Mouse (Mus musculus): ENCODE results near the gene Tnk2. TPM values are rescaled to one million over a fixed set of nuclear protein-coding genes. Genes with fewer than 3 reads are reported as not detected.

Gene Tnk2
- total RNA-seq, 2 experiments from 2014 or later = 20.9 to 24.7 TPM

DNA sequence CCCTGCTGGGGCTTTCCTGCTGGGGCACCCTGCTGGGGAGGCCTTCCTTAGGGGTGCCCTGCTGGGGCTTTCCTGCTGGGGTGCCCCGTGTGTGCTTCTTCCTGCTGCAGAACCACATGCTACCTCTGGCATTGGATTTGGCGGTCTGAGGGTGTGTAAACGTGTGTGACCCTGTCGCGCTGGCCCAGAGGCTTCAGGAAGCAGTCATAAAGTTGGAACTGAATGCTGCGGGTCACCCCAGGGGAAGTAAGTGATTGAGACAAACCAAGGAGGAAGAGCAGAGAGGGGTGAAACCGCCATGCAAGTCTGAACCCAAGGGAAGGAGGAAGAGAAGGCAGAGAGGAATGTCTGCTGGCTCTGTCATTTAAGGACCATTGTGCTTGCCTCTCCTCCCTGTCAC, 54.9 kb downstream of the Tnk2 start:
- no peak for DNase-seq (ENCODE audit: low spot score)
- intact Hi-C loops (cut with DNase I) = no loop called here

DNA sequence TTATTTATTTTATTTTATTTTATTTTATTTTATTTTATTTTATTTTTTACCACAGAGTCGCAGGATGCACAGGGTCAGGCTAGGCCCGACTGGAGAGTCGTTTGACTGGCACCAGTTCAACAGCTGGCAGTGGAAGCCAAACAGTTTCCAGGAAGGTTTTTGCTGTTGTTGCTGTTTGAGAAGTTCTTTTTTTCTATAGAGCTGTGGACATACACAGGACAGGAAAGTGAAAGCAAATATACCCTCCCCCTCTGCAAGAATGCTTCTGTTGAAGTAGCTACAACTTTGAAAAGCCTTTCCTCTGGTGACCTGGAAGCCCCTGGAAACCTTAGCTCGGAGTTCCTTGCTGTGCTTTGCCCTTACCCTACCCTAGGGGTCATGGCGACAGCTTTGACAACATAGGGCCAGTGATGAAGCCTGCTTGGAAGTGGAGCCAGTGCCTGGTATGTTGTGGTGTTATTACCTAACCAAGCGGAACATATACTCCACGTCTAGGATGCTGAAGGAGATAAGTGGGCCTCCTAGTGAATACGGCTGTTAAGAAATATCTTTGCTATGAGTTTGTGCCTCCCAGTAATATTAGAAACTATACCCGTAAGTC, 59.7 kb downstream of the Tnk2 start:
- DNase-seq (ENCODE audit: low spot score) = no peak
- intact Hi-C loops (cut with DNase I) = loop anchor here (10.0 kb wide), 1 partner anchor 181 kb away; no protein-coding TSS in a partner anchor

DNA sequence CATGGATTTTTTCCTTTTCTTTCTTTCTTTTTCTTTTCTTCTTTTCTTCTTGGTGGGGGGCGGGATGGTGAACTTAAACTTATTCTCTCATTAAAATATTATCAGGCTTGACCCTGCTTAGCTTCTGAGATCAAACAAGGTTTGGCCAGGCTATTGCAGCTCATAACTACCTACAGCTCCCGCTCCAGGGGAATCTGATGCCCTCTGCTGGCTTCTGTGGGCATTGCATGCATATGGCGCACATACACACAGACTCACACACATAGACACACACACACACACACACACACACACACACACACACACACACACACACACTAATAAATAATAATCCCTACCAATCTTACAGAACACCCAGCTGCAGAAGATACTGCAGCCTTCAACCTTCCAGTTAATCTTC, 61.9 kb downstream of the Tnk2 start:
- intact Hi-C loops (cut with DNase I) = loop anchor here (5.0 to 10.0 kb wide), 2 partner anchors 102 to 179 kb away; no protein-coding TSS in a partner anchor
- no peak for DNase-seq (ENCODE audit: low spot score)

DNA sequence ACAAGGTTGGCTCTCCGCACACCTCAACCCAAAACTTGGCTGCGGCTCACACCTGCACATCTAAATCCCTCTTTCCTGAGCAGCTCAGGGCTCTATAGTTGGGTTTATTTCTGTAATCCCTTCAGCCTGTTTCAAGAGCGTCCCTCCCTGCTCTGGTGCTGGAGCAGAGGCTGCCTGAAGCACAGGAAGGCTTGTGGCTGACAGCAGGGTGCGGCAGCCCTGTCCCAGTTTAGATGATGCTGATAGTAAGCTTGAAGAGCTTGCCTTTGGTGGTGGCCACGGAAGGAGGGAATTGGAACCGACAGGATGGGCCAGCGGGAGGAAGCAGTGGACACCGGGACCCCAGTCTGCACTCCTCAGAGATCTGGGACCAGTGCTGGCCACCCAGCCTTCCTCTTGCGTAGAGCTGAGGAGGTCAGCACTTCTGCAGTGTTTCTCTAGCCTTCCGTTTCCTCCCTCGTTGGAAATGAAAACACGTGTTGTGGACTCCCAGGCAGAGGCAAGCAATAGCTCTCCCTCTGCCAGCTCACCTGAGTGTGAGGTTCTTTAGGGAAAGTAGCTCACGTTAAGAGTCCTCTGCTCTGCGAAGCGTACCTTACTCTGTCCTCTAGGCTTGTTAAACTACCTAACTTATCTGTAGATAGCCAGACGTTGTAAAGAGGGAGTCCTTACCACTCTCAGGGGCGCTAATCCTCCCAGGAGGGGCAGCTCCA, 63.6 kb downstream of the Tnk2 start:
- intact Hi-C loops (cut with DNase I) = loop anchor here (5.0 to 10.0 kb wide), 2 partner anchors 100 to 178 kb away; no protein-coding TSS in a partner anchor
- no peak for DNase-seq (ENCODE audit: low spot score)

DNA sequence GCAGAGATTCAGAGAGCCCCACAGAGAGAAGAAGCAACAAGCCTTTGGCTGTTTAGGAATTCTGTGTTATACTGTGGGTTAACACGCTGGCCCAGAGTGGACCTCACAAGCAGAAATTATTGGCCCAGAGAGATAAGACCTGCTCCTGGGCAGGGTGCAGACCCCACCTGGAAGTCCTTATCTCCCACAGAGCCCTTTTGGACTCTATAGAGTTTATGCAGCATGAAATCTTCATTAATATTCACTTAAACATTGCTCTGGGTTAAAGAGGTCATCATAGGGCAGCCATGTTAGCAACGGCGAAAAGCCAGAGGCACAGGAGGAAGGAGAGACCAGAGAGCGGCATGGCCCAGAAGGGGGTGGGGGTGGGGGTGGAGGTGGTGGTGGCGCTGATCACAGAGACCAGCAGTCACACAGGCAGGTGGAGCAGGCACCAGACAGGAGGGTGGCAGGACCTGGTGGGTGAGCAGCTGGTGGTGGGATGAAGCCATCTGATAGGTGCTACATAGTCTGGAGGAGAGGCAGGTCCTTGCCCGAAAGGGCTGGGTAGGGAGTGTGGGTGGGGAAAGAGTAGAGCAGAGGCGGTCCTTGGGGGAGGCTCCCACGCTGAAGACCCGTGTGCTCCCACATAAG, 64.3 kb downstream of the Tnk2 start:
- intact Hi-C loops (cut with DNase I) = loop anchor here (5.0 to 10.0 kb wide), 2 partner anchors 99 to 177 kb away; no protein-coding TSS in a partner anchor
- DNase-seq (ENCODE audit: low spot score) = no peak

DNA sequence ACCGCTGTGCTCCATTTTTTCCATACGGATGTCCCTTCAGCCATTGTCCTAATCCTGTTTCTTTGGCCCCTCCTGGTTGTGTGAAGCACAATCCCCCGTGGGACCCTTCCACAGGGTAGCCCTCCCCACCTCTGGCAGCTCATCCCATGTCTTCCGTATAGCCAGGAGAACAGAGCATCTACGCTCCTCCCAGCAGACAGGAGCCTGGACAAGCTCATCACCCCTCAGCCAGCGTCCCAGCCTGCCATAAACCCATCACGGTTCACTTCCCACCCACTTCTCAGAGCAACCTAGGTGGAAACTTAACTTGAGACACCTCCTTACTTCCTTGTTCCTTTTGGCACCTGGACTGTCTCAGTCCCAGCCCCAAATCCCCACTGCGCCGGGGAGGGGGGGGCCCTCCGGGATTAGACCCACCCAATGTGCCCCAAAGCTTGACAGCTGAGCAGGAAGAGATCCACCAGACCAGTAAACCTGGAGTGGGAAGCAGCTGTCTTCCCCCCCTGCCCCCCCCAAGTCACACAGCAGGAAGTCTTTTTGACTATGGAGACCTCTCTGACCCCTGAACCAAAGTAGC, 64.9 kb downstream of the Tnk2 start:
- no peak for DNase-seq (ENCODE audit: low spot score)
- intact Hi-C loops (cut with DNase I) = loop anchor here (5.0 to 10.0 kb wide), 2 partner anchors 99 to 176 kb away; no protein-coding TSS in a partner anchor

DNA sequence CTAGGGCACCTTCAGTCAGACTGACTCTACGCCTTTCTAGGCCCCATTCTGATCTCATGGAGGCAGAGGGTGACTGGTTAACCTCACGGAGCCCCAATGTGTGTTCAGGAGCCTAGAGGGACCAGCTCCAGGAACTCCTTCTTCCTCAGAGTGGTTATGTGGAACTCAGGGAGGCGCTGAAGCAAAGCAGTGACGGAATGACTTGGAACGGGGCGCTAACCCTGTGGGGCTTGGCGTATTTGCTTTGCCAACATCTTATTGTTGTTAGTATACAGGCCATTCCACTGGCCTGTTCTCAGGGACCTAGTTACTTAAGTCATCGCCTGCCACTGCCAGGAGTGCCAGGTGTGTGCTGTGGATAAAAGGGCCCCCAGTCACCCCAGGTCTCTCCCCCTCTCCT, 65.4 kb downstream of the Tnk2 start:
- intact Hi-C loops (cut with DNase I) = loop anchor here (5.0 to 10.0 kb wide), 2 partner anchors 98 to 176 kb away; no protein-coding TSS in a partner anchor
- DNase-seq (ENCODE audit: low spot score) = no peak

DNA sequence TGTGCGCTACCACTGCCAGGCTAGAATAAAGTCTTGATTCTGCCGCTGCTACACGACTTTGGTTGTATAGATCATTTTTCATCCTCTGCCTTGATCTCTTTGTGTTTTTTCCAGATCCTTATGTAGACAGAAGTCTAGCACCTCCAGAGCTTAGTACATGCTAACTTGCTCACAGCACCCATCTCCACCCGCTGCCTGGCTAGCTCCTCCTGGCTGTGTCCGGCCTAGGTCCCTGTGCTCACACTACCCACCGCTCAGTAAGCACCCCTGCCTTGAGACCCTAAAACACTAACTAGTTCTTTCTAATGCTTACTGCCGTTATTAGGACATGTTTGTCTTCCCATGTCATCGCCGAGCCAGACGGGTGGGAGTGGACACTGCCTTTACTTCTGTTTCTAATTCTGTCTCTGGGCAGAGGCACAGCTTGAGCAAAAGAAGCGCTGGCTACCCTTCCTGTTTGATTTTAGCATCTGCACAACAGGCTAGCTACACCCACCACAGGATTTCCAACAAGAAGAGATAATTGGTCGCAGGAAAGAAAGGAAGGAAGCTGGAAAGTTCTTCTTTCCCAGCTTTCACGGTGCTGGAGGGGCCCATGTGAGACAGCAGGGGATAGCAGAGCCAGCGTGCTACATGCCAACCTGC, 66.9 kb downstream of the Tnk2 start:
- intact Hi-C loops (cut with DNase I) = no loop called here
- no peak for DNase-seq (ENCODE audit: low spot score)

DNA sequence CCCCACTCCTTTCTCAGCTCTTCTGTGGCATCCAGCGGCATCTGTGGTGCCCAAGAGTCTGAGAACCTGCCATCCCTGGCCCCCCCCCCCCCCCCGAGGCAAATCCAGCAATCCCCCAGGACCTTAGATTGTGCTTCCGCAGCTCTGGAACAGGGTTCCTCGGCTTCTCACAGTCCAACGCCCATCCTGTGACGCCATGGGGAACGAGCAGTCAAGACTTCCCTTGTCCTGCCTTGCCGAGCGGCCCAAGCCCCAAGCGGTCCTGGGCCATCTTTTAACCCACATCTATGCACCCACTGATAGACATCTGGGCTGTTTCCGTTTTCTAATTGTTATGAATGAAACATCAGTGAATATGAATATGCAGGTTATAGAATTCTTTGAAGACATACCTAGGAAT, 68.5 kb downstream of the Tnk2 start:
- no peak for DNase-seq (ENCODE audit: low spot score)
- intact Hi-C loops (cut with DNase I) = no loop called here

DNA sequence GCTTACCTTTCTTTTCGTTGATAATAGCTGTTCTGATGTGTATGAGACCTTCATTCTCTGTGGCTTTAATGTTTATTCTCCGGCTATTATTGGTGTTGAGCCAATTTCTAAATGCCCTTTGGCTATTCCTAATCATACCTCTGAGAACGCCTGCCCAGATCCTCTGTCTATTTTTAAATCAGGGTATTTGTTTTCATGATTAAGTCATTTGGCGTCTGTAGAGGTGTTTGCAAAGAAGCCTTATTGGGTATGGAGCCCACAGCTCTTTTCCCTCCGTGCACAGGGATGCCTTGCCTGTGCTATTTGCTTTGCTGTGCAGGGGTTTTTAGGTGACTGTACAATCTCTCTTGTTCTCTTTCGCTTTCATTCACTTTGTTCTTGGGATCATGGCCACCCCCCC, 69.9 kb downstream of the Tnk2 start:
- intact Hi-C loops (cut with DNase I) = no loop called here
- DNase-seq (ENCODE audit: low spot score) = no peak

DNA sequence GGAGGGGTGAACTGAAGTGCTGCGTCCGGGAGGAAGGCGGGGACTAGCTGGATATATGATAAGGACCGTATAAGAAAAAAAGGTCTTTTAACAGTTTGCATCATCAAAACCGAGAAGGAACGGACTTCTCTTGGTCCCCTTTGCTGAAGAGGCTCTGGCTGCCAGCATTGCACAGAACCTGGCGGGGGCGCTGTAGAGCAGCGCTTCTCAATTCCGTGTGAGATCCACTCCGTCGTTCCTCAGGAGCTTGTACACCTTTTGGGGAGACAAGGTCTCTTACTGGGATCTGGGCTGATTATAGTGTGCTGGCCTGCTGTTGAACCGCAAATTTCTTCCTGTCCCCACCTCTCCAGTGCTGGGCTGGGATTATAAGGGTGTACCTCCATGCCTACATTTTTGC, 71.7 kb downstream of the Tnk2 start:
- no peak for DNase-seq (ENCODE audit: low spot score)
- intact Hi-C loops (cut with DNase I) = no loop called here

DNA sequence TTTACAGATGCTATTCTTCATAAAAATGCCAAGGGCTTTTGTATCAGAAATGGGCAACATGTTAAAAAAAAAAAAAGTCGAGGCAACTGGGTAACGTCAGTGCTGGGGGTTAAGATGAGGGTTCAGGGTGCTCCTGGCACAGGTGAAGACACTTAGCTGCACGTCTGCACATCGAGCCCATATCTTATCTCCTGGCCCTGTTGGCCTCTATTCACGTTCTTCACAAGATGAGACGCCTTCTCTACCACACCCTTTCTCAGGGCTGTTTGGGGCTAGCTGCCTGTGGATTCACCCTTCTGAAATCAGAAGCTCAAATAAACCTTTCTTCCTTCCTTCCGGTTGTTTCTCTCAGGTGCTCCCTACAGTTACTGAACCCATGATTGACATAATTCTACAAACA, 79.5 kb downstream of the Tnk2 start:
- DNase-seq (ENCODE audit: low spot score) = no peak
- intact Hi-C loops (cut with DNase I) = no loop called here

DNA sequence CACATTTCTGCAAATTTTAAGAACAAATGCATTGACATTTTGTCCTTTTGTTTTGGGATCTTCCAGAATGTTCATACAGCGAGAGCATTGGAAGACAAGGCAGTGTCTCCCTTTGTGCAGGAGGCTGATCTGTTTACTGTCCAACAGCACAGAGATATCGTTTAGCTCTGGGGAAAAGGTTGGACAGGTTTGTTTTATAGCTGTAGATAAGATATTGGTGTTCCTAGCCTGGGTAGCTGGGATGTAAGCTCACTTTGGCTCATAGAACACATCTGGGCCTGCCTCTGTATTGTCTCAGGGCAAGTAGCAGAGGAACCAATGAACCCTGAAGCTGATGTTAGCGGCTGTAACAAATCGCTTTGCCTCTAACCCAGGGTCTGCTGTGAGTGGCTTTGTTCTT, 80.1 kb downstream of the Tnk2 start:
- DNase-seq (ENCODE audit: low spot score) = no peak
- intact Hi-C loops (cut with DNase I) = no loop called here

DNA sequence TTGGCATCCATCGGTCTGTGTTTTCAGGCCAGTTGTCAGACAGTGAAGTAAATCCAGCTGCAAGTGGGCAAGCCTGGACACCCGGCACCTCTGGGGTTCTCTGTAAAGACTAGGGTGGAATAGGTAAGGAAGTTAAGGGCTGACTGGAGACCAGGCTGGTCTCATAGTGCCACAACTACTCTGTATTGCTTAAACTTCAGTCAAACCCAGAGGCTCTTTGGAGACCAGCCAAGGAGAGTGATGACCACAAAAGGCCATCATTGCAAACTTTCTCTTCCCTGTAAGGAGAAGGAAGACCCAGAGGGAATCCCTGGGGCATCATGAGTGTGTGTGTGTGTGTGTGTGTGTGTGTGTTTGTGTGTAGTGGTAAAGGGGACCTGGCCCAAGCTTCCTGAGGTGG, 80.6 kb downstream of the Tnk2 start:
- intact Hi-C loops (cut with DNase I) = no loop called here
- DNase-seq (ENCODE audit: low spot score) = no peak

DNA sequence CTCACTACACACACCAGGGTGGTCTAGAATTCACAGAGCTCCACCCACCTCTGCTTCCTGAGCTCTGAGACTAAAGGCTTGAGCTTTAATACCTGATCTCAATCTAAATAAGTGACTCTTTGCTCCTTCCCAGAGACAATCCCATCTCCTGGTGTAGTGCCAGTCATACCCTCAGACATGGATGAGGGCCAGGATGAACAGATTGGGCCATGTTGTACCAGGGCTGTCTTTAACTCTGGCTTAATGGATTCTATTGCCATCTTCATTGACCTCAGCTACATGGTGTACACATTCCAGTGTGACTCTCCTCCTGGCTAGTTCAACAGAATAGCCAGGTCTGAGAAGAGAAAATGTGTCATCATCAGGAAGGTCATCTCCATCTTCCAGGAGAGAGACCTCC, 82.8 kb downstream of the Tnk2 start:
- intact Hi-C loops (cut with DNase I) = no loop called here

DNA sequence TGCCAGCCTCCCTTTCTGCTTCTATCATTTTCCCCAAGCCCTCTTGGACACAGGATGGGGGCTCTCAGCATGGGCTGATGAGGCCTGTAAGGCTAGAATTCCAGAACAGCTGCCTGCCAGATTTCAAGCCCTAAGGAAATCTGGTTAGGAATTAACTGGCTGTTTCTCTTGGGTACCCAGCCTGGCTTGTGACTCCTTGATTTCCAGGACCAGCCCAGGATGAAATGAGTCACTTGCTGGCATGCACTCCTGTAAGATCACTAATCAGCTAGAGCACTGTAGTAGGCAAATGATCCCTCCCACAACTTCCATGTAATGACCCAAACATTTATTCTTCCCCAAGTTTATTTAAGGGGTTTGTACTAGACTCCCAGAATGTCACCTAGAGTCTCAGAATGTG, 84.6 kb downstream of the Tnk2 start:
- intact Hi-C loops (cut with DNase I) = no loop called here
- no peak for DNase-seq (ENCODE audit: low spot score)

More for the DNA sequence above, 82.8 kb downstream of the Tnk2 start:
- DNase-seq (ENCODE audit: low spot score) = no peak

DNA sequence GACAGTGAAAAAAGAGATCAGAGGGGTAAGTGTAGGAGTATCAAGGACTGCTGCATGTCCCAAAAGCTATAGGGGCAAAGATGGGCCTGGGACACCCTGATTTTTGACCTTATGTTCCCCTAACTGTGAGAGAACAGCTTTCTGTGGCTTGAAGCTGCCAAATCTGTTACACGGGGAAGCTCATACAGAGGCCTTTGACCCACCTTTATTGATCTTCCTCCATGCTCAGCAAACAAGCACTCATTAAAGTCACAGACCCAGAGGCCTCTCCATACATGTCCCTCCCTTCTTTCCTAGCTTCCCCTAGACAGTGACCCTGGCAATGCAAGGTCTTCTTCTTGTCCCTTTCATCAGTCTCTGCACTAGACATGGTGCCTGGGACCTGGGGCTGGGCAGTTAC, 85.1 kb downstream of the Tnk2 start:
- intact Hi-C loops (cut with DNase I) = no loop called here

More for the DNA sequence above, 85.1 kb downstream of the Tnk2 start:
- DNase-seq (ENCODE audit: low spot score) = no peak
